ENCODE assay signal across 18 mouse cellular contexts in genomic region chr17:85361006-85361405, GRCm38 (mm10).
"Had no signal": no experiment of that assay in that cellular context is flagged by ENCODE, and none has a peak within 500 bp of the region (broad histone marks: within the 10 kb centered on the region; RNA-seq: fewer than 3 reads in every experiment).

No protein-coding gene starts in this region.

- H3K27ac ChIP-seq: left cerebral cortex, adult 2 months; liver, embryonic 13.5 days; neural tube, embryonic 12.5 days; neural tube, embryonic 15.5 days; stomach, postnatal 0 days had no signal

- H3K4me1 ChIP-seq: liver, embryonic 13.5 days; neural tube, embryonic 12.5 days; neural tube, embryonic 15.5 days had no signal

- H3K9me3 ChIP-seq: liver, embryonic 13.5 days; neural tube, embryonic 12.5 days; neural tube, embryonic 15.5 days had no signal

- H3K36me3 ChIP-seq: liver, embryonic 13.5 days; neural tube, embryonic 12.5 days; neural tube, embryonic 15.5 days had no signal

- ATAC-seq: intestine, postnatal 0 days had no signal

- H3K27me3 ChIP-seq: liver, embryonic 13.5 days; neural tube, embryonic 12.5 days; neural tube, embryonic 15.5 days had no signal

- H3K4me3 ChIP-seq: left cerebral cortex, adult 2 months; liver, embryonic 13.5 days; neural tube, embryonic 12.5 days; neural tube, embryonic 15.5 days had no signal

- H3K4me2 ChIP-seq: liver, embryonic 13.5 days; midbrain, embryonic 11.5 days; neural tube, embryonic 12.5 days; neural tube, embryonic 15.5 days had no signal

- H3K9ac ChIP-seq: liver, embryonic 13.5 days; neural tube, embryonic 12.5 days; neural tube, embryonic 15.5 days had no signal

- DNase-seq: layer of hippocampus, postnatal 36 days; liver, embryonic 13.5 days; lung, adult 2 months; lung, postnatal 14 days; lung, postnatal 4 days; midbrain, embryonic 14.5 days; right cerebral cortex, adult 18-20 months; right cerebral cortex, postnatal 14 days; right cerebral cortex, postnatal 4 days; thymus, adult 2 months; thymus, postnatal 14 days; thymus, postnatal 4 days had no signal
